14 mouse cellular contexts compared by ENCODE assay signal in the genomic region with DNA sequence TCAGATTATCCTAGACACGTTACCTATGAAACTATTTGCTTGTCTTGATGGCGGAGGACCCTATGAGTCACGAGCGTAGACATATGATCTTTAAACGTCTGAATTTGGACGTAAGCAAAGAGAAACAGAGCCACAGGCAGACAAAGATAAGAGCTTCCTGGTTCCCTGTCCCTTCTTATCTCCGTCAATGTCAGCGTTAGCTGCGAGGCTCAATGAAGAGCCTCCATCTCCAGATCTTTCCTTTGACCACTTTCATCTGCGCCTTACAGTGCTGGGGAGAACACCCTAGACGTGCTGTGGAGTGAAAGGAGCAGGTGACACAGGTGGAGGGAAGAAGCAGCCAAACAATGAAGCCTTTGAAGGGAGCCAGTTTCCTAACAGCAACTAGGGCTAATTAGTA. TPM values are rescaled to one million over a fixed set of nuclear protein-coding genes. Genes with fewer than 3 reads are reported as not detected.
DNase-seq lines count a peak whose midpoint lies in the region; ATAC-seq lines count a peak whose summit lies in the region.
"Had no signal": no experiment of that assay in that cellular context is flagged by ENCODE, and none has a peak within 500 bp of the region (broad histone marks: within the 10 kb centered on the region; RNA-seq: fewer than 3 reads in every experiment).

No protein-coding gene starts in this region.

- H3K9ac ChIP-seq in lung, embryonic 16.5 days (ENCODE audit: low read length) = peak overlapping the region; percentile 28; the same call in 1 of the 2 replicates
- no peak overlapping the region for H3K9ac ChIP-seq in liver, embryonic 12.5 days
- no peak overlapping the region for H3K9ac ChIP-seq in stomach, embryonic 15.5 days
- H3K9ac ChIP-seq: forebrain, embryonic 12.5 days; limb, embryonic 13.5 days; midbrain, embryonic 13.5 days; neural tube, embryonic 13.5 days had no signal

- H3K4me1 ChIP-seq in heart, embryonic 10.5 days = peaks cover 10% of the 10 kb centered on the region
- peaks cover 3% of the 10 kb centered on the region; the same call in 1 of the 2 replicates for H3K4me1 ChIP-seq in lung, embryonic 16.5 days (replicated peaks; ENCODE audit: control insufficient read depth, insufficient read depth, low read length)
- H3K4me1 ChIP-seq in liver, embryonic 12.5 days = peaks cover 13% of the 10 kb centered on the region
- H3K4me1 ChIP-seq in stomach, embryonic 15.5 days = no peaks in the 10 kb centered on the region
- H3K4me1 ChIP-seq: forebrain, embryonic 12.5 days; midbrain, embryonic 13.5 days had no signal

- H3K27ac ChIP-seq in heart, embryonic 10.5 days = no peak overlapping the region
- no peak overlapping the region for H3K27ac ChIP-seq in lung, embryonic 16.5 days (ENCODE audit: low read length)
- no peak overlapping the region for H3K27ac ChIP-seq in liver, embryonic 12.5 days
- no peak overlapping the region for H3K27ac ChIP-seq in stomach, embryonic 15.5 days
- H3K27ac ChIP-seq: forebrain, embryonic 12.5 days; limb, embryonic 13.5 days; midbrain, embryonic 13.5 days; neural tube, embryonic 13.5 days had no signal

- no peak for DNase-seq in heart, embryonic 10.5 days (ENCODE audit: low spot score)
- no peak for DNase-seq in heart, adult 11 months
- DNase-seq in lung, postnatal 4 days = no peak
- no peak for DNase-seq in right cerebral cortex, postnatal 4 days
- DNase-seq in layer of hippocampus, adult 11-12 months (ENCODE audit: low spot score) = no peak
- DNase-seq: layer of hippocampus, adult 9-11 months; thymus, adult 2 months had no signal

- H3K4me2 ChIP-seq in lung, embryonic 16.5 days (ENCODE audit: low read depth, low read length) = peak overlapping the region; percentile 38
- H3K4me2 ChIP-seq in liver, embryonic 12.5 days = peak overlapping the region; percentile 56
- H3K4me2 ChIP-seq in stomach, embryonic 15.5 days = peak overlapping the region; percentile 32
- H3K4me2 ChIP-seq: forebrain, embryonic 12.5 days; limb, embryonic 13.5 days; midbrain, embryonic 13.5 days; neural tube, embryonic 13.5 days had no signal

- H3K4me3 ChIP-seq in heart, embryonic 10.5 days = peak overlapping the region; percentile 12; the same call in 1 of the 2 replicates
- no peak overlapping the region; the same call in 1 of the 2 replicates for H3K4me3 ChIP-seq in lung, embryonic 16.5 days (ENCODE audit: low read length)
- peak overlapping the region; percentile 12; the same call in 1 of the 2 replicates for H3K4me3 ChIP-seq in liver, embryonic 12.5 days
- no peak overlapping the region for H3K4me3 ChIP-seq in stomach, embryonic 15.5 days (replicated peaks)
- H3K4me3 ChIP-seq: forebrain, embryonic 12.5 days; limb, embryonic 13.5 days; midbrain, embryonic 13.5 days; neural tube, embryonic 13.5 days had no signal

- H3K27me3 ChIP-seq in heart, embryonic 10.5 days (ENCODE audit: insufficient read depth, poor library complexity, severe bottlenecking) = peaks cover 18% of the 10 kb centered on the region
- no peaks in the 10 kb centered on the region for H3K27me3 ChIP-seq in lung, embryonic 16.5 days (ENCODE audit: control insufficient read depth, insufficient read depth, low read depth, low read length)
- H3K27me3 ChIP-seq in liver, embryonic 12.5 days (replicated peaks) = no peaks in the 10 kb centered on the region
- no peaks in the 10 kb centered on the region for H3K27me3 ChIP-seq in stomach, embryonic 15.5 days (replicated peaks)
- H3K27me3 ChIP-seq: midbrain, embryonic 13.5 days; neural tube, embryonic 13.5 days had no signal

- no peaks in the 10 kb centered on the region for H3K36me3 ChIP-seq in heart, embryonic 10.5 days
- H3K36me3 ChIP-seq in lung, embryonic 16.5 days (ENCODE audit: control insufficient read depth, insufficient read depth, low read length) = no peaks in the 10 kb centered on the region
- no peaks in the 10 kb centered on the region for H3K36me3 ChIP-seq in liver, embryonic 12.5 days
- H3K36me3 ChIP-seq in stomach, embryonic 15.5 days = no peaks in the 10 kb centered on the region
- H3K36me3 ChIP-seq: forebrain, embryonic 12.5 days; limb, embryonic 13.5 days; midbrain, embryonic 13.5 days; neural tube, embryonic 13.5 days had no signal

- no peak for ATAC-seq in lung, embryonic 16.5 days (ENCODE audit: low read depth)
- ATAC-seq in liver, embryonic 12.5 days = peak; percentile 76
- ATAC-seq in stomach, embryonic 15.5 days (ENCODE audit: insufficient read depth, low FRiP score, low read depth) = 0 out of 2 replicates have a peak, but pooled peaks have one; percentile 22
- ATAC-seq: midbrain, embryonic 13.5 days had no signal

- WGBS in heart, embryonic 10.5 days = 13% methylated on average over 11 of the region's 11 CpGs
- 18% methylated on average over 11 of the region's 11 CpGs for WGBS in lung, embryonic 16.5 days
- WGBS in liver, embryonic 12.5 days (ENCODE audit: insufficient replicate concordance) = 9% methylated on average over 11 of the region's 11 CpGs
- 28% methylated on average over 11 of the region's 11 CpGs for WGBS in stomach, embryonic 15.5 days

- no peaks in the 10 kb centered on the region for H3K9me3 ChIP-seq in heart, embryonic 10.5 days
- no peaks in the 10 kb centered on the region for H3K9me3 ChIP-seq in lung, embryonic 16.5 days (ENCODE audit: control insufficient read depth, low read length)
- H3K9me3 ChIP-seq in liver, embryonic 12.5 days (replicated peaks) = no peaks in the 10 kb centered on the region
- H3K9me3 ChIP-seq in stomach, embryonic 15.5 days = no peaks in the 10 kb centered on the region
- H3K9me3 ChIP-seq: forebrain, embryonic 12.5 days; limb, embryonic 13.5 days; midbrain, embryonic 13.5 days; neural tube, embryonic 13.5 days had no signal

RNA-seq across cellular contexts. Expression of a gene that starts 18.8 kb away (rescaled TPM):
- 30.5 and 32.5 TPM in 2 replicates for polyA plus RNA-seq in heart, embryonic 10.5 days (2016; fragmentation: Nextera tagmentation; extraction: Ambion mirVana)
- polyA plus RNA-seq in lung, embryonic 16.5 days (2015; fragmentation: Nextera tagmentation; extraction: Ambion mirVana) = 35.3 and 37.1 TPM in 2 replicates
- 15.7 and 16.1 TPM in 2 replicates for polyA plus RNA-seq in liver, embryonic 12.5 days (2016; fragmentation: Nextera tagmentation; extraction: Ambion mirVana)
- 22.1 and 23.8 TPM in 2 replicates for polyA plus RNA-seq in stomach, embryonic 15.5 days (2015; fragmentation: Nextera tagmentation; extraction: Ambion mirVana)

Comparison
In these comparisons a context has a peak if more than half of its experiments do, and no peak if none do; other contexts are left out.
1. H3K4me3 ChIP-seq: peak in heart, embryonic 10.5 days (single experiment) and liver, embryonic 12.5 days (single experiment); none in lung, embryonic 16.5 days (single experiment) and stomach, embryonic 15.5 days (single experiment).
2. Peak in every context shown above with its lines, with median percentiles within 50 percentile points of each other: H3K4me2 ChIP-seq.